Mouse (Mus musculus) thymus, adult 18-20 months (tissue): ENCODE measurements around the gene Arfgap2.

Experiments used
- DNase-seq, 2 experiments: peaks; one replicate each; pipeline ENCODE4 v3.0.0; 2022; ENCODE audit warnings: mixed read lengths in 2 of 2

Arfgap2 gene

GRCm38 (mm10) chr2:91263692-91264660 is 798 bp upstream of the Arfgap2 start:
- DNase-seq, result no peak

GRCm38 (mm10) chr2:91268042-91268441 is 3.3 kb downstream of the Arfgap2 start:
- DNase-seq, result no peak

- DNase-seq, result no peak
These were observed 3.9 kb downstream of the Arfgap2 start for GRCm38 (mm10) chr2:91268706-91269105.

GRCm38 (mm10) chr2:91269687-91270133 is 4.9 kb downstream of the Arfgap2 start:
- no peak for DNase-seq

GRCm38 (mm10) chr2:91278749-91279371 is 14.1 kb downstream of the Arfgap2 start:
- no peak for DNase-seq

GRCm38 (mm10) chr2:91279372-91279755 is 14.6 kb downstream of the Arfgap2 start:
- no peak for DNase-seq

- DNase-seq, result no peak
These were observed 16.6 kb downstream of the Arfgap2 start for GRCm38 (mm10) chr2:91281366-91281765.

GRCm38 (mm10) chr2:91283972-91284371 is 19.2 kb downstream of the Arfgap2 start:
- DNase-seq, result no peak

- DNase-seq, result no peak
These were observed 19.8 kb downstream of the Arfgap2 start for GRCm38 (mm10) chr2:91284375-91285199.

GRCm38 (mm10) chr2:91285885-91286505 is 21.2 kb downstream of the Arfgap2 start:
- no peak for DNase-seq

- no peak for DNase-seq
These were observed 22.8 kb downstream of the Arfgap2 start for GRCm38 (mm10) chr2:91287563-91287962.

- DNase-seq, result no peak
These were observed 26.6 kb downstream of the Arfgap2 start for GRCm38 (mm10) chr2:91291197-91292007.

GRCm38 (mm10) chr2:91294226-91294625 is 29.5 kb downstream of the Arfgap2 start:
- DNase-seq, result no peak

GRCm38 (mm10) chr2:91295895-91296294 is 31.1 kb downstream of the Arfgap2 start:
- no peak for DNase-seq

- DNase-seq, result no peak
These were observed 34.4 kb downstream of the Arfgap2 start for GRCm38 (mm10) chr2:91299156-91299555.

GRCm38 (mm10) chr2:91300784-91301183 is 36.0 kb downstream of the Arfgap2 start:
- no peak for DNase-seq

GRCm38 (mm10) chr2:91301836-91302235 is 37.1 kb downstream of the Arfgap2 start:
- no peak for DNase-seq

GRCm38 (mm10) chr2:91302845-91303244 is 38.1 kb downstream of the Arfgap2 start:
- DNase-seq, result no peak

GRCm38 (mm10) chr2:91305926-91306325 is 41.2 kb downstream of the Arfgap2 start:
- DNase-seq, result no peak

GRCm38 (mm10) chr2:91306589-91306988 is 41.8 kb downstream of the Arfgap2 start:
- no peak for DNase-seq

GRCm38 (mm10) chr2:91308680-91309079 is 43.9 kb downstream of the Arfgap2 start:
- DNase-seq, result peak; percentile 70 to 80

GRCm38 (mm10) chr2:91309546-91309945 is 44.8 kb downstream of the Arfgap2 start:
- DNase-seq, result no peak
